11 mouse cellular contexts compared by ENCODE assay signal in genomic region chr10:116871329-116872015, GRCm38 (mm10). TPM values are rescaled to one million over a fixed set of nuclear protein-coding genes. Genes with fewer than 3 reads are reported as not detected.
DNase-seq lines count a peak whose midpoint lies in the region; ATAC-seq and TF ChIP-seq lines count a peak whose summit lies in the region.
"Had no signal": no experiment of that assay in that cellular context is flagged by ENCODE, and none has a peak within 500 bp of the region (broad histone marks: within the 10 kb centered on the region; RNA-seq: fewer than 3 reads in every experiment).

No protein-coding gene starts in this region.

- H3K27ac ChIP-seq in neural tube, embryonic 11.5 days (ENCODE audit: low read depth, low read length) = no peak overlapping the region
- H3K27ac ChIP-seq in layer of hippocampus, adult 2 months = peak overlapping the region; percentile 39; the same call in 1 of the 2 replicates
- peak overlapping the region; percentile 63; the same call in 1 of the 2 replicates for H3K27ac ChIP-seq in neural tube, embryonic 15.5 days (replicated peaks)
- H3K27ac ChIP-seq: heart, embryonic 13.5 days had no signal

- ATAC-seq in neural tube, embryonic 11.5 days (ENCODE audit: insufficient read depth, low FRiP score, low TSS enrichment) = no peak
- ATAC-seq in neural tube, embryonic 15.5 days (ENCODE audit: low FRiP score) = peak; percentile 72
- ATAC-seq: Patski had no signal

- no peaks in the 10 kb centered on the region for H3K27me3 ChIP-seq in neural tube, embryonic 11.5 days (ENCODE audit: control insufficient read depth, insufficient read depth, low read length)
- no peaks in the 10 kb centered on the region for H3K27me3 ChIP-seq in neural tube, embryonic 15.5 days (replicated peaks)
- H3K27me3 ChIP-seq: heart, embryonic 13.5 days; Patski had no signal

- H3K36me3 ChIP-seq in neural tube, embryonic 11.5 days (ENCODE audit: control insufficient read depth, insufficient read depth, low read length) = no peaks in the 10 kb centered on the region
- H3K36me3 ChIP-seq in neural tube, embryonic 15.5 days = no peaks in the 10 kb centered on the region
- H3K36me3 ChIP-seq: heart, embryonic 13.5 days had no signal

- no peak overlapping the region for H3K9ac ChIP-seq in neural tube, embryonic 11.5 days (ENCODE audit: low read length)
- H3K9ac ChIP-seq in neural tube, embryonic 15.5 days (replicated peaks) = no peak overlapping the region
- H3K9ac ChIP-seq: heart, embryonic 13.5 days had no signal

- H3K9me3 ChIP-seq in neural tube, embryonic 11.5 days (ENCODE audit: control insufficient read depth, low read length) = no peaks in the 10 kb centered on the region
- H3K9me3 ChIP-seq in neural tube, embryonic 15.5 days (replicated peaks) = no peaks in the 10 kb centered on the region
- H3K9me3 ChIP-seq: heart, embryonic 13.5 days had no signal

- H3K4me1 ChIP-seq in neural tube, embryonic 11.5 days (ENCODE audit: control insufficient read depth, insufficient read depth, low read length) = no peaks in the 10 kb centered on the region
- H3K4me1 ChIP-seq in neural tube, embryonic 15.5 days = peaks cover 11% of the 10 kb centered on the region

- H3K4me2 ChIP-seq in neural tube, embryonic 11.5 days (ENCODE audit: low read depth) = no peak overlapping the region
- peak overlapping the region; percentile 39 for H3K4me2 ChIP-seq in neural tube, embryonic 15.5 days
- H3K4me2 ChIP-seq: heart, embryonic 13.5 days had no signal

- peak; percentile 26 for DNase-seq in embryo, embryonic 10.5 days (ENCODE audit: low spot score)
- DNase-seq in embryo, embryonic 9.5 days (ENCODE audit: extremely low spot score) = no peak
- peak; percentile 22 for DNase-seq in neural tube, embryonic 11.5 days (ENCODE audit: low spot score)
- no peak for DNase-seq in neural tube, embryonic 10.5 days (ENCODE audit: extremely low spot score, low spot score)
- DNase-seq in layer of hippocampus, adult 2 months (ENCODE audit: low spot score in 2 of 2) = peak; percentile 73 to 75
- no peak for DNase-seq in T-cell, adult 2 months (ENCODE audit: low spot score)
- no peak for DNase-seq in embryo, embryonic 10 days (ENCODE audit: low spot score)
- DNase-seq: lung, postnatal 14 days had no signal

- WGBS in neural tube, embryonic 11.5 days = 72% methylated on average over 12 of the region's 12 CpGs
- 55% methylated on average over 12 of the region's 12 CpGs for WGBS in neural tube, embryonic 15.5 days

- TF ChIP-seq CTCF in layer of hippocampus, adult 2 months (conservative IDR thresholded peaks at IDR 0.05) = no peak

- H3K4me3 ChIP-seq in neural tube, embryonic 11.5 days (ENCODE audit: low read depth, low read length) = no peak overlapping the region
- H3K4me3 ChIP-seq in layer of hippocampus, adult 2 months = no peak overlapping the region
- peak overlapping the region; percentile 12; the same call in 1 of the 2 replicates for H3K4me3 ChIP-seq in neural tube, embryonic 15.5 days (replicated peaks)
- H3K4me3 ChIP-seq: heart, embryonic 13.5 days had no signal

RNA-seq across cellular contexts. Expression of gene Myrfl, which starts 25.2 kb away (rescaled TPM):
- 0.46 and 0.49 TPM in 2 replicates for polyA plus RNA-seq in neural tube, embryonic 11.5 days (2014; fragmentation: Nextera tagmentation; extraction: Ambion mirVana)
- total RNA-seq in layer of hippocampus, adult 2 months (2021) = under 1 TPM; 0.32 to 0.33 TPM
- polyA plus RNA-seq in neural tube, embryonic 15.5 days (2015; fragmentation: Nextera tagmentation; extraction: Ambion mirVana) = 0.27 TPM in 1 of 2 replicates, not detected in the other

Comparison
In these comparisons a context has a peak if more than half of its experiments do, and no peak if none do; other contexts are left out.
1. DNase-seq: peak in embryo, embryonic 10.5 days (single experiment), neural tube, embryonic 11.5 days (single experiment) and layer of hippocampus, adult 2 months (2 of 2); none in embryo, embryonic 9.5 days (single experiment), neural tube, embryonic 10.5 days (single experiment), T-cell, adult 2 months (single experiment) and embryo, embryonic 10 days (single experiment).